Mouse (Mus musculus) CH12.LX (cell line): Measurements from ENCODE around the gene Slc2a2. TPM values are rescaled to one million over a fixed set of nuclear protein-coding genes. Genes with fewer than 3 reads are reported as not detected.

Experiments used
- DNase-seq: peaks from one replicate; pipeline ENCODE4 v3.0.0-alpha.2; 2013; ENCODE audit errors: extremely low read depth
- H3K27ac ChIP-seq: 2 replicates; pipeline ENCODE4 v1.5.1; 2012; ENCODE audit warnings: low read depth, mild to moderate bottlenecking, control low read depth, moderate library complexity; ENCODE audit not compliant: insufficient read depth
- H3K27me3 ChIP-seq: replicated peaks from 2 replicates; pipeline ENCODE3; 2012; ENCODE audit warnings: inconsistent platforms
- H3K36me3 ChIP-seq, 2 experiments: replicated peaks in 1 of 2; 2 replicates each; pipeline versions ENCODE3 to v1.6.1; 2012; ENCODE audit warnings: inconsistent platforms in 1 of 2, low read length in 1 of 2, mild to moderate bottlenecking in 1 of 2, mixed read lengths in 1 of 2, moderate library complexity in 1 of 2; ENCODE audit not compliant: control insufficient read depth in 1 of 2, insufficient read depth in 1 of 2
- H3K4me1 ChIP-seq, 2 experiments: 2 replicates each; pipeline ENCODE4 v1.6.1; 2012; ENCODE audit warnings: inconsistent platforms in 1 of 2, moderate library complexity in 1 of 2; ENCODE audit not compliant: insufficient read depth in 2 of 2, control insufficient read depth in 1 of 2
- H3K4me2 ChIP-seq: 2 replicates; pipeline ENCODE4 v1.6.1; 2012; ENCODE audit warnings: low read depth, mild to moderate bottlenecking, control low read depth; ENCODE audit not compliant: poor library complexity, insufficient read depth, severe bottlenecking
- H3K4me3 ChIP-seq, 3 experiments: fragments of 150-350 bp in 1 of 3; sonication (generic) in 1 of 3; replicated peaks in 1 of 3; 2 replicates each; pipeline versions ENCODE3 to v1.5.1; 2011 to 2012; ENCODE audit warnings: low read depth in 2 of 3, low read length in 2 of 3, mild to moderate bottlenecking in 2 of 3, moderate library complexity in 2 of 3, control low read depth in 1 of 3, improper control_type of control experiment in 1 of 3, inconsistent platforms in 1 of 3, mixed read lengths in 1 of 3; ENCODE audit not compliant: poor library complexity in 1 of 3
- H3K79me2 ChIP-seq: replicated peaks from 2 replicates; pipeline ENCODE4 v1.6.1; 2012; ENCODE audit warnings: mild to moderate bottlenecking, moderate library complexity; ENCODE audit not compliant: control insufficient read depth, poor library complexity, insufficient read depth, severe bottlenecking; ENCODE audit errors: extremely low read depth
- H3K9ac ChIP-seq: 2 replicates; pipeline ENCODE4 v1.6.1; 2012; ENCODE audit warnings: low read depth, mild to moderate bottlenecking, control low read depth, moderate library complexity; ENCODE audit not compliant: insufficient read depth
- H3K9me3 ChIP-seq: replicated peaks from 2 replicates; pipeline ENCODE3; 2012; ENCODE audit warnings: low read length, inconsistent platforms, mixed read lengths
- BHLHE40 ChIP-seq: IDR thresholded peaks from 2 replicates; pipeline ENCODE4 v1.6.1; 2011; ENCODE audit warnings: mild to moderate bottlenecking, low read depth, low read length, improper control_type of control experiment
- EP300 ChIP-seq: IDR thresholded peaks from 2 replicates; pipeline ENCODE4 v1.6.1; 2011; ENCODE audit warnings: low read length, improper control_type of control experiment
- JUN ChIP-seq: IDR thresholded peaks from 2 replicates; pipeline ENCODE4 v1.6.1; 2011; ENCODE audit warnings: low read depth, mild to moderate bottlenecking, low read length, improper control_type of control experiment, moderate library complexity; ENCODE audit not compliant: insufficient read depth
- KAT2A ChIP-seq: IDR thresholded peaks from 2 replicates; pipeline ENCODE4 v1.6.1; 2012; ENCODE audit warnings: low read length, improper control_type of control experiment, inconsistent platforms; ENCODE audit not compliant: insufficient replicate concordance
- MAX ChIP-seq: IDR thresholded peaks from 2 replicates; pipeline ENCODE4 v1.6.1; 2011; ENCODE audit warnings: low read length, improper control_type of control experiment
- MEF2A ChIP-seq: IDR thresholded peaks from 2 replicates; pipeline ENCODE4 v1.6.1; 2014; ENCODE audit warnings: low read depth, mild to moderate bottlenecking, inconsistent platforms, low read length, improper control_type of control experiment, borderline replicate concordance
- NRF1 ChIP-seq: IDR thresholded peaks from 2 replicates; pipeline ENCODE4 v1.6.1; 2014; ENCODE audit warnings: low read depth, mild to moderate bottlenecking, inconsistent platforms, low read length, improper control_type of control experiment, moderate library complexity
- POLR2AphosphoS2 ChIP-seq: IDR thresholded peaks from 2 replicates; pipeline ENCODE4 v1.6.1; 2011; ENCODE audit warnings: low read depth, low read length, improper control_type of control experiment
- RCOR1 ChIP-seq: conservative IDR thresholded peaks from 2 replicates; pipeline ENCODE4 v1.6.1; 2012; ENCODE audit warnings: low read depth, mild to moderate bottlenecking, inconsistent platforms, low read length, improper control_type of control experiment
- SIN3A ChIP-seq: IDR thresholded peaks from 2 replicates; pipeline ENCODE4 v1.6.1; 2012; ENCODE audit warnings: low read length, improper control_type of control experiment, inconsistent platforms
- SMC3 ChIP-seq: IDR thresholded peaks from 2 replicates; pipeline ENCODE4 v1.6.1; 2011; ENCODE audit warnings: low read depth, low read length, improper control_type of control experiment
- USF2 ChIP-seq: conservative IDR thresholded peaks from 2 replicates; pipeline ENCODE4 v1.6.1; 2011; ENCODE audit warnings: low read depth, low read length, improper control_type of control experiment
- ZMIZ1 ChIP-seq: IDR thresholded peaks from 2 replicates; pipeline ENCODE4 v1.6.1; 2012; ENCODE audit warnings: low read depth, mild to moderate bottlenecking, inconsistent platforms, low read length, improper control_type of control experiment
- ZNF384 ChIP-seq: IDR thresholded peaks from 2 replicates; pipeline ENCODE4 v1.6.1; 2012; ENCODE audit warnings: low read depth, low read length, improper control_type of control experiment, inconsistent platforms
- dilution Hi-C: fragments of 300-500 bp; cut with MboI; formaldehyde crosslinking; loops from 2 replicates; pipeline ENCODE4 v1.14.3; 2020; ENCODE audit warnings: low sequenced_read_pairs; ENCODE audit not compliant: extremely low pct_unique_long_range_greater_than_20kb, extremely low pct_ligation_motif_present
- in situ Hi-C: fragments of 300-500 bp; cut with MboI; formaldehyde crosslinking; loops from 3 replicates; pipeline ENCODE4 v1.14.3; 2019; ENCODE audit warnings: low sequenced_read_pairs, low pct_ligation_motif_present, low pct_unique_long_range_greater_than_20kb, mixed read lengths
- polyA plus RNA-seq: library from polyadenylated mRNA; unstranded; fragments of >175 nt; gene quantifications from 2 replicates; pipeline ENCODE4 v1.2.1, GENCODE M21; 2012; ENCODE audit warnings: low read depth; ENCODE audit not compliant: insufficient read length
- total RNA-seq, 2 experiments: library from RNA; depleted of rRNA; stranded (reverse); fragments of 300-350 nt in 1 of 2; fragments of >200 nt in 1 of 2; gene quantifications; 2 replicates each; pipeline ENCODE4 v1.2.3; 2012 to 2014

Gene Slc2a2
- total and polyA plus RNA-seq, 3 experiments, result not detected

GRCm38 (mm10) chr3:28696162-28696561 lies 1.5 kb upstream of the Slc2a2 start:
- H3K4me2 ChIP-seq, result no peak overlapping the region
- in situ Hi-C loops, result no loop called here

DNA sequence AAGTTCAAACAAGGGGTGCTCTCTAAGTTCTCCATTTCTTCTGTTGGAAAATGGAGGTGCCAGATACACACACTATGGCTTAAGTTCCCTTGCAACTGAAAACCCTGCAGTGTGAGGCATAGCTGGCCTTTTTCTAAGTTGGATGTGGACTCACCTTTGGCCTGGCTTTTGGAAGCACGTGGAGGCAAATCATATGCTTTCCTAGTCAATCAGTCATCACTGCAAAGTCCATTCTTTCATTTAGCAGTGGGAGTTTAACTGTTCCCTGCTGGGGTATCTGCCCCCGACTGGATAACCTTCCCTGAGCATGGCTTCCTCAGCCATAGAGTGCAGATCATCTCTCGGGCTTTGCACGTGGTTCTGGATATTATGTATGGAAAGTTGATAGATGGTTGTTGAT lies 1.9 kb downstream of the Slc2a2 start:
- no peaks in the 10 kb centered on the region for H3K36me3 ChIP-seq
- dilution Hi-C loops, result no loop called here
- peaks cover 66% of the 10 kb centered on the region for H3K9me3 ChIP-seq
- H3K27ac ChIP-seq, result no peak overlapping the region
- DNase-seq, result no peak
- no peaks in the 10 kb centered on the region for H3K27me3 ChIP-seq
- no peaks in the 10 kb centered on the region for H3K4me1 ChIP-seq
- H3K79me2 ChIP-seq, result no peaks in the 10 kb centered on the region
- TF ChIP-seq ZNF384 (no peak), SMC3 (no peak), EP300 (no peak), ZMIZ1 (no peak), MAX (no peak), BHLHE40 (no peak), RCOR1 (no peak), POLR2AphosphoS2 (no peak)
- no peak overlapping the region for H3K9ac ChIP-seq
- H3K4me2 ChIP-seq, result no peak overlapping the region
- no peak overlapping the region for H3K4me3 ChIP-seq
- in situ Hi-C loops, result no loop called here

More at GRCm38 (mm10) chr3:28696162-28696561, 1.5 kb upstream of the Slc2a2 start:
- Histone ChIP-seq H3K4me1 (no peaks in the 10 kb centered on the region), H3K4me3 (no peak overlapping the region), H3K36me3 (no peaks in the 10 kb centered on the region), H3K9ac (no peak overlapping the region), H3K27me3 (no peaks in the 10 kb centered on the region), H3K79me2 (no peaks in the 10 kb centered on the region), H3K9me3 (peaks cover 70% of the 10 kb centered on the region), H3K27ac (no peak overlapping the region)
- TF ChIP-seq SIN3A, result no peak
- TF ChIP-seq KAT2A, result no peak
- TF ChIP-seq MEF2A, result no peak
- TF ChIP-seq USF2, result no peak
- no peak for DNase-seq
- dilution Hi-C loops, result no loop called here

DNA sequence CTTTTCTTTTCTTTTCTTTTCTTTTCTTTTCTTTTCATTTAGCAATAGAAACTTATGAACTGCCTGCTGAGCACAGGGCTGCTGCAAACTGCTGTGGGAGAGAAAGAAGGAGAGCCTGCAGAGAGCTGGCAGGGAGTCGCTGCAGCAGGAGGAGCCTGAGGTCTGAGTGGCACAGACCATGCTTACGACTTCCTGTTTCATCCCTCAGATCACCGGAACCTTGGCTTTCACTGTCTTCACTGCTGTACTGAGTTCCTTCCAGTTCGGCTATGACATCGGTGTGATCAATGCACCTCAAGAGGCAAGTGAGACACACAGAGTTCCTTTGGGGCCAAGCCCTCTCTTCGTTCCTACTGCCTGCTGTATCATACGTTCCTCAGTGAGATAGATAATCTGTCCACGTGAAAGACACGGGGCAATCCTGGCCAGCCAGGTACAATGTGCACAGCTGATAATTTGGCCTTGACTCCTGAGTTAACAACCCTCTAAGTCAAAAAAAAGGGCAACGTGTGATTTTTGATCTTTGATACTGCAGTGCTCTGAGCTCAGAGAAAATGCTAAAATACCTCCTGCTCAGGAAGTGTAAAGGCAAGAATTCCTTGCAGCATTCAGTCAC lies 7.9 kb downstream of the Slc2a2 start:
- H3K4me3 ChIP-seq, result no peak overlapping the region
- peaks cover 21% of the 10 kb centered on the region for H3K9me3 ChIP-seq
- TF ChIP-seq NRF1 (no peak), JUN (no peak)
- H3K79me2 ChIP-seq, result no peaks in the 10 kb centered on the region
- in situ Hi-C loops (no loop called here), dilution Hi-C loops (no loop called here)
- no peak overlapping the region for H3K9ac ChIP-seq
- no peaks in the 10 kb centered on the region for H3K36me3 ChIP-seq
- DNase-seq, result no peak
- H3K27me3 ChIP-seq, result no peaks in the 10 kb centered on the region
- H3K4me1 ChIP-seq, result no peaks in the 10 kb centered on the region
- H3K27ac ChIP-seq, result no peak overlapping the region
- no peak overlapping the region for H3K4me2 ChIP-seq
